ENCODE assay signal across 8 mouse cellular contexts in genomic region chr6:131367101-131367500, GRCm38 (mm10). TPM values are rescaled to one million over a fixed set of nuclear protein-coding genes. Genes with fewer than 3 reads are reported as not detected.
A peak's percentile ranks its signal among the peaks of the same experiment; 100 is the strongest.
DNase-seq lines count a peak whose midpoint lies in the region; ATAC-seq and TF ChIP-seq lines count a peak whose summit lies in the region.

No protein-coding gene starts in this region.

- no peak overlapping the region for H3K4me3 ChIP-seq in heart, embryonic 14.5 days (ENCODE audit: control insufficient read depth in 1 of 2, insufficient read depth in 1 of 2, low read depth in 1 of 2, low read length in 2 of 2)
- no peak overlapping the region for H3K4me3 ChIP-seq in thymus, adult 2 months (ENCODE audit: control insufficient read depth, insufficient read depth, low read length)
- no peak overlapping the region for H3K4me3 ChIP-seq in small intestine, adult 2 months (ENCODE audit: low read depth, low read length)

- DNase-seq in heart, postnatal 36 days, result no peak
- DNase-seq in thymus, adult 2 months, result peak; percentile 28
- DNase-seq in thymus, adult 18-20 months, result no peak
- DNase-seq in kidney, postnatal 4 days, result peak; percentile 11 to 33
- DNase-seq in urinary bladder, adult 18-20 months (ENCODE audit: low spot score in 2 of 2), result no peak

- H3K36me3 ChIP-seq in heart, embryonic 14.5 days (ENCODE audit: control insufficient read depth, insufficient read depth, low read length), result peaks cover 87% of the 10 kb centered on the region
- no peaks in the 10 kb centered on the region for H3K36me3 ChIP-seq in thymus, adult 2 months (ENCODE audit: control insufficient read depth, insufficient read depth, low read length)
- H3K36me3 ChIP-seq in small intestine, adult 2 months (ENCODE audit: control insufficient read depth, insufficient read depth, low read length), result peaks cover 51% of the 10 kb centered on the region

- no peak overlapping the region for H3K27ac ChIP-seq in heart, embryonic 14.5 days (replicated peaks in 1 of 2; ENCODE audit: control insufficient read depth in 1 of 2, insufficient read depth in 1 of 2, low read depth in 2 of 2, low read length in 2 of 2)
- H3K27ac ChIP-seq in thymus, adult 2 months (ENCODE audit: control insufficient read depth, insufficient read depth, low read length), result no peak overlapping the region
- H3K27ac ChIP-seq in small intestine, adult 2 months (ENCODE audit: insufficient read depth, low read depth, low read length), result no peak overlapping the region

- 36% methylated on average over 4 of the region's 4 CpGs for WGBS in heart, embryonic 14.5 days
- 52% methylated on average over 4 of the region's 4 CpGs for WGBS in thymus, adult 2 months
- 28% methylated on average over 4 of the region's 4 CpGs for WGBS in small intestine, adult 2 months

- peaks cover 0 to 11% of the 10 kb centered on the region in 2 experiments; a peak in 2 of 4 replicates for H3K4me1 ChIP-seq in heart, embryonic 14.5 days (ENCODE audit: control insufficient read depth in 2 of 2, insufficient read depth in 2 of 2, low read length in 2 of 2)
- H3K4me1 ChIP-seq in thymus, adult 2 months (replicated peaks; ENCODE audit: control insufficient read depth, insufficient read depth, low read length), result no peaks in the 10 kb centered on the region
- H3K4me1 ChIP-seq in small intestine, adult 2 months (ENCODE audit: control insufficient read depth, insufficient read depth, insufficient read length, low read length), result no peaks in the 10 kb centered on the region

- ATAC-seq in heart, embryonic 14.5 days (ENCODE audit: insufficient number of reproducible peaks, insufficient read depth, low FRiP score, low read depth), result peak; percentile 39; the same call in 1 of the 2 replicates
- ATAC-seq in erythroblast, adult 5-6 weeks (replicated peaks; ENCODE audit: low FRiP score, poor library complexity, severe bottlenecking), result peak; percentile 64

- no peaks in the 10 kb centered on the region for H3K27me3 ChIP-seq in heart, embryonic 14.5 days (ENCODE audit: control insufficient read depth, insufficient read depth, low read length)
- no peaks in the 10 kb centered on the region for H3K27me3 ChIP-seq in thymus, adult 2 months (ENCODE audit: control insufficient read depth, insufficient read depth, low read length)
- H3K27me3 ChIP-seq in small intestine, adult 2 months (ENCODE audit: control insufficient read depth, insufficient read depth, low read length), result no peaks in the 10 kb centered on the region

- H3K4me2 ChIP-seq in heart, embryonic 14.5 days (ENCODE audit: low read length), result no peak overlapping the region

- intact Hi-C loops in heart, postnatal 36 days (cut with DNase I), result loop anchor here (1.0 kb wide), 1 partner anchor 54 kb away; no protein-coding TSS in a partner anchor

- TF ChIP-seq CTCF in thymus, adult 2 months (IDR thresholded peaks at IDR 0.05; ENCODE audit: borderline replicate concordance, control insufficient read depth, extremely low read depth, insufficient read depth, low read length, poor library complexity), result no peak
- TF ChIP-seq CTCF in small intestine, adult 2 months (IDR thresholded peaks at IDR 0.05; ENCODE audit: extremely low read depth, insufficient read length, insufficient replicate concordance, low read depth, low read length), result peak; percentile 32; the same call in 1 of the 2 replicates

- no peak overlapping the region for H3K9ac ChIP-seq in heart, embryonic 14.5 days (ENCODE audit: low read length)

- TF ChIP-seq POLR2A in thymus, adult 2 months (IDR thresholded peaks at IDR 0.05; ENCODE audit: control insufficient read depth, extremely low read depth, insufficient read depth, low read length, poor library complexity), result no peak
- TF ChIP-seq POLR2A in small intestine, adult 2 months (IDR thresholded peaks at IDR 0.05; ENCODE audit: low read depth, low read length), result no peak

- no peaks in the 10 kb centered on the region for H3K9me3 ChIP-seq in heart, embryonic 14.5 days (ENCODE audit: control insufficient read depth, low read length)

RNA-seq across cellular contexts. Expression of gene Styk1, which starts 13.7 kb away (rescaled TPM):
- 0.12 and 0.39 TPM in 2 replicates for polyA plus RNA-seq in heart, embryonic 14.5 days (2014; fragmentation: Nextera tagmentation; extraction: Ambion mirVana)
- total RNA-seq in heart, postnatal 36 days (2021), result under 1 TPM; 0.22 to 0.30 TPM
- polyA plus RNA-seq in thymus, adult 2 months (2012; rRNA removed), result 0.86 and 1.0 TPM in 2 replicates
- 0.58 TPM in 1 of 2 replicates, not detected in the other for total RNA-seq in erythroblast, adult 5-6 weeks (2015; ENCODE audit: low replicate concordance)
- total RNA-seq in erythroblast, adult 5-6 weeks (2017; ENCODE audit: low replicate concordance), result 1.4 TPM in 1 of 2 replicates, not detected in the other
- 10.4 and 33.0 TPM in 2 replicates for polyA plus RNA-seq in small intestine, adult 2 months (2012; rRNA removed)

RNA-seq across cellular contexts. Expression of gene Ybx3, which starts 21.2 kb away (rescaled TPM):
- polyA plus RNA-seq in heart, embryonic 14.5 days (2014; fragmentation: Nextera tagmentation; extraction: Ambion mirVana), result 76.4 and 98.6 TPM in 2 replicates
- total RNA-seq in heart, postnatal 36 days (2021), result 100 to 1,000 TPM; 242 to 252 TPM
- 48.2 and 71.4 TPM in 2 replicates for polyA plus RNA-seq in thymus, adult 2 months (2012; rRNA removed)
- total RNA-seq in erythroblast, adult 5-6 weeks (2015; ENCODE audit: low replicate concordance), result 299 and 322 TPM in 2 replicates
- 366 and 388 TPM in 2 replicates for total RNA-seq in erythroblast, adult 5-6 weeks (2017; ENCODE audit: low replicate concordance)
- polyA plus RNA-seq in small intestine, adult 2 months (2012; rRNA removed), result 67.2 and 132 TPM in 2 replicates

Comparison
In these comparisons a context has a peak if more than half of its experiments do, and no peak if none do; other contexts are left out.
1. DNase-seq: peak in thymus, adult 2 months (single experiment) and kidney, postnatal 4 days (2 of 2); none in heart, postnatal 36 days (0 of 2), thymus, adult 18-20 months (0 of 2) and urinary bladder, adult 18-20 months (0 of 2).